Mouse (Mus musculus) mesoderm, embryonic 11.5 days (tissue): Measurements from ENCODE around the gene Rrp7a.

Experiments used
- DNase-seq: peaks from one replicate; pipeline ENCODE4 v3.0.0-alpha.2; 2012; ENCODE audit warnings: low read depth, low spot score

Rrp7a gene

GRCm38 (mm10) chr15:83111874-83112273, 10.7 kb downstream of the Rrp7a start:
- DNase-seq, result no peak

- no peak for DNase-seq
Observed at GRCm38 (mm10) chr15:83111290-83111689, 11.3 kb downstream of the Rrp7a start.

DNA sequence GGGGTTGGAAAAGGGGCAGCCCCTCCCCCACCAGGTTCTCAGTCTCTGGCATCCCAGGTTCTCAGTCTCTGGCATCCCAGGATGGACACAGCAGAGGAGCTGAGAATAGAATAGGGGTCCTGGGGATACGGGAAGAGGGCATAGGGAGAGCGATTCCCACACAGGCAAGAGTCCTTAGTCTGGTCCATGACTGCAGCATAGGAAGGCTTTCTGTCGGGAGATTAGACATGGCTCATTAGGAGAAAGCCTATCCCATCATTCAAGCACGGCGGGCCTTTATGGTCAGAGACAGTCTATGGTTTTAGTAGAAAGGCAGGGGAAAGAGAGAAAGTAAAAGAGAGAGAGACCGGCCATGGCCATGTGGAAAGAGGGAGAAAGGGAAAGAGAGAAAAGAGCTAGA, 14.8 kb downstream of the Rrp7a start:
- no peak for DNase-seq

GRCm38 (mm10) chr15:83106426-83106825, 16.2 kb downstream of the Rrp7a start:
- no peak for DNase-seq

GRCm38 (mm10) chr15:83103111-83103510, 19.5 kb downstream of the Rrp7a start:
- DNase-seq, result no peak

DNA sequence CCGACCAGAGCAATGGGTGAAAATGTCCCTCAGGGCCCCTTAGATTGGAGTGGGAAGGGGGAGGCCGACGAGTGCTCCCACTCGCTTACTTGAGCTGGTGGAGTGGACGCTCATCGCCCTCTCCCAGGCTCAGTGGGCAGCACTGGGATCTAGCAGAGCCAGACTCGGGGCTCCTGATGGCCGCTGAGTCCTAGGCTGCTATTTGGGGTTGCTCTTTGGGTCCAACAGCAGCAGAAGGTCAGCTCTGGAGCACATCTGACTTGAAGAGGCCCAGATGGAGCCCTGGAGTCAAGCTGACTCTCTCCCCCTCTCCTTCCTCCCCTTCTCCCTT, 22.3 kb downstream of the Rrp7a start:
- DNase-seq, result no peak

DNA sequence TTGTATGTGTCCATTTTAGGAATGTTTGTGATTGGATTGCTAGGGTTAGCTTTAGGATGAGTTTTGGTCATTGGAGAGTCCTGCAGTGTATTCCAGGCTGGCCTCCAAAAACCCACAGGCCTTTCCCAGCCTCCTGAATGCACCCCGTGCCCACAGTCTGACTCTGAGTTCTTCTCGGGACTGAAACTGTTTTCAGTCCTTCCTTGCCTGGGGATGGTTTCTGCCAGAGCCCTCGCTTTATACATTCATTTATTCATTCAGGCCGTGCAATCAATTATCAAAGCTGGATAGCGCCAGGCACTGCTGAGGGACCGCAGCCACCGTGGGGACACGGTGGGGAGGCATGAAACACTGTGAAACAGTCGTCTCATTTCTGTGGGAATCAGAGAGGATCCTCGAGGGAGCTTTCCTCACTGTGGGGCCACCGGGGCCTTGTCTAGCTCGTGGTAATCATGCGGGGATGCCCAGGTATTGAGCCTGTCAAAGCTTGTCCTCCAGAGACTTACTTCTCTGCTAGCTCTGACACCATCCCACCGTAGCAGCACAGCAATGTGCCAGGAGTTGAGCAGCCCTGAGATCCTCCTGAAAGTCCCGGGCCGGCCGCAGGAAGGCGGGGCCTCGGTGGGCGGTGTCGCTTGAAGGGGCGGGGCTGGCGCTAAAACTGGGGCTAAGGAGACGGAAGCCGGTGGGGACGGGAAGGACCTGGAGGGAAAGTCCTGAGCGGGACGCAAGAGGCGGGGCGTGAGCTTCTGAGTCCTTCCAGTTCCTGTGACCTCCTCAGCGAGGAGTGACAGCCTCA, 22.9 kb downstream of the Rrp7a start:
- DNase-seq, result peak; percentile 85

DNA sequence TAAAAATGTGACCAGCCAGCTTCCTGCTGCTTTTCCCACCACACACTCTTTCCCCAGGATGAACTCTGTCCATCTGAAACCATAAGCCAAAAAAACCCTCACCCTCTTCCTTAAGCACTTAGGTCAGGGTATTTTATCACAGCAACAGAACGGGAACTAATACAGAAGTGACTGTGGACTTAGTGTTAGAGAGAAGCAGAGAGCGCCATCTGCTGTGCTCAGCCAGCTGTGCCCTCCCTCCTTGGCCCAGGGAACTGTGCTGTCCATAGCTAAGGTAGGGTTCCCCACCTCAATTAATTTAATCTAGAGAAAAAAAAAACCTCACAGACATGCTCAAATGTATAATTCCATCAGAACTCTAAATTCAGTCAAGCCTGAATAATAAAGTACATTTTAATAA, 26.7 kb downstream of the Rrp7a start:
- DNase-seq, result no peak

- DNase-seq, result no peak
Observed at GRCm38 (mm10) chr15:83093687-83094086, 28.9 kb downstream of the Rrp7a start.

GRCm38 (mm10) chr15:83090874-83091273, 31.7 kb downstream of the Rrp7a start:
- DNase-seq, result no peak

GRCm38 (mm10) chr15:83089429-83089605, 33.3 kb downstream of the Rrp7a start, which contains the start of gene Serhl:
Gene Serhl (plus strand): TSS chr15:83089506.
- no peak for DNase-seq

GRCm38 (mm10) chr15:83088495-83089428, 33.8 kb downstream of the Rrp7a start:
- peak; percentile 16 for DNase-seq

DNA sequence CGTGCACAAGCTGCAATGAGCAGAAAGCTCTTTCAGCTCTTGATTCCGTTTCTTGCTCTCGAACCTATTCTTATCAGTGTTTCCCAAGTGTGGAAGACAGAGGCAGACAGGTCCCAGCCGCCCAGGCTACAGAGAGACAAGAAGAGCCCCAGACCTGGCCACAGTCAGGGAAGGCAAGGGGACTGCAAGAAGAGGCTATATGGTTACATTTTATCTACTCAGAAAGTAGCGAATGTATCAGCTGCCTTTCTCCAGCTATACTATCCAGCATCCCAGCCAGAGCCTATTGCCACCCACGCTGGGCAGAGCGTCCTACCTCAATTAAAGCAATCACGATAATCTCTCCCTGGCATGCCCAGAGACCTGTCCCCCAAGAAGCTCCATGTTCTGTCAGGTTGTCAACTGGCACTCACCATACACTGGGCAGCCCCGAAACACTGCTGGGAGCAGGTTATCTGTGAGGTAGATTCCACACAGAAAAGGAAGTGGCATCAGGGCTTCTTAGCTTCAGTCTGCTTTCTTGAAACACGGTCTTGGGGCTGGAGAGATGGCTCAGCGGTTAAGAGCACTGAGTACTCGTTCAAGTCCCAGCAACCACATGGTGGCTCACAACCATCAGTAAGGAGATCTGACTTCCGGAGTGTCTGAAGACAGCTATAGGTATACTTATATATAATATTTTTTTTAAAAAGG, 35.8 kb downstream of the Rrp7a start:
- no peak for DNase-seq

DNA sequence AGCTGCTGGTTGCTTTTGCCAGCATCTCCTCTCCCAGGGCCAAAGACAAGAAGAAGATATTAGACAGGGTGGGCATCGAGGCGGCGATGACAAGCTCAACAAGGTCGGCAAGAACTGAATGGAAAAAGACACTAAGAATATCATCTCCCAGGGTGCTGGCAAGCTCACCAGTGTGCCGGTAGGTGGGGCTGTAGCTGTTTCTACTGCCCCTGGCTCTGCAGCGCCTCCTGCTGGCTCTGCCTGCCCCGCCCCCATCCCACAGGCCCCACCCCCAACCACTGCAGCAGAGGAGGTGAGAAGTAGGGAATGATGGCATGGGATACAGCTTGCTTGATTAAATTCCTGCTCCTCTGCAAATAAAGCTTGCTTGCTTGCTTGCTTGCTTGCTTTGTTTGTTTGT, 36.7 kb downstream of the Rrp7a start:
- DNase-seq, result peak; percentile 38

DNA sequence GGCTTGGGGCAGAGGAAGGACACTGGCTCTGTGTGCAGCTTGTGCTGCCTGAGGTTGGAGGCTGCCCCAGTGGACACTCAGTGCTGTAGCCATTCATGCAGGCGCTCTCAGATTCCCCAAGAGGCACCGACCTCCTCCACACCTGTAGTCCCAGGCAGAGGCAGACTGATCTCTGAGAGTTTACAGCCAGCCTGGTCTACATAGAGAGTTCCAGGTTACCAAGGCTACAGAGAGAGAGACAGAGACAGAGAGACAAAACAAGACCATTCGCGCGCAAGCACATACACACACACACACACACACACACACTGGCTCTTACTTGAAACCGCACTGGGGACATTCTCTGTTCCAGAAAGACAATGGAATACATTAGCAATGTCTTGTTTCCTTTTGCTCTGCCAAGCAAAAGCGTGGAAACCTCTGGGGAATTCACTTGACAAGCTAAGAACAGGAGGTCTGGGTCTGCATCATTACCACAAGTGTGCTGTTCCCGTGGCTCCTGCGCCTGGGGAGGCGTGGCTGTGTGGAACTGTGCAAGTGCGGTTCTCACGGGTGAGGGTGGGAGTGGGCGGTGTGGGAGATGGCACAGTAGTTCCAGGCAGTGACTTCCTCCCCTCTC, 38.5 kb downstream of the Rrp7a start:
- peak; percentile 37 for DNase-seq

DNA sequence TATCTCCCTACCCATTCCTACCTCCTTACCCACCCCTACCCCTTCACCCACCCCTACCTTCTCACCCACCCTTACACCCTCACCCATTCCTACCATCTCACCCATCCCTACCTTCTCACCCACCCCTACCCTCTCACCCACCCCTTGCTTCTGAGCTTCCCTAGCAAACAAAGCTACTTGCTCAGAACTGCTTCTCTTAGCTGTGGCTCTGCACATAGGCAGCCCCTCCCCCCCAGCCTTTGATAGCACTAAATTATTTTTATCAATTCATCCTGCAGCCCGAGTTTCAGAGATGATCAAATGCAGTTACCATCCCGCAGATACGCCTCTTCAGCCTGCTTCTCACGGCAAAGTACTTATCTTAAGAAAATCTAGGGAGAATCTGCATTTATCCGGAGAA, 39.1 kb downstream of the Rrp7a start:
- no peak for DNase-seq

DNA sequence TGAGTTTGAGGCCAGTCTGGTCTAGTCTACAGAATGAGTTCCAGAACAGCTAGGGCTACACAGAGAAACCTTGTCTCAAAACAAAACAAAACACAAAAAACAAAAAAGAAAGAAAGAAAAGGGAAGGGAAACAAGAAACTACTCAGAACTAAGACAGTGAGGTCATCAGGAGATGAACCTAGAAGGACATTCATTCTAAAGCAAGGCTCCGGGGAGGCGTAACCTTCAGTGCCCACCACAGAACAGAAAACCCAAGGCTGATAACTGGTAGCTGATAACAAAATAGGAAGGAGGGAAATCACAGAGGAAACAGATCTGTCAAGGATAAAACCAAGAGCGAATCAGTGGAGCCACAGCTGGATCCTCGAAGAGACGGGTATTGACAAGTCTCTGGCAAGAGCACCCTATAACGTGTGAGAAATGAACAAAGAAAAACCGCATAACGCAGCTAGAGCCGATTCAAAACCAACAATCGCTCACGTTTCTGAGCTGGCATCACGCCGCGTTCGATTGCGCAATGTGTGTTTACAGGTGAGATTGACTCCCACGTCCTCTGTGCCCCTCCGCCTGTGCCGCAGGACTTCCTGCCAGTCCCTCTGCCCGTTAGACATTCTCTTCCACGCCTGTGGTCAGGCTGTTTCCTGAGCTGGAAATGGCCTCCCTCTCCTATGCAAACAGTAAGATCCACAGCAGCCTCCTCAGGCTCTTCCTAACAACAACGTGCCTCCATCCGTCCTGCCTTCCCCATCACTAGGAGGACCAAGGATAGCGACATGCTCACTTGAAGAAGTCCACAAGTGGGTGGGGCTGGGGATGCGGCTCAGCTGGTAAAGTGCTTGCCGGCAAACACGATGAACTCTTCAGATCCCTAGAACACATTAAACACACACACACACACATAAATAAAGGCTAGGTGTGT, 46.7 kb downstream of the Rrp7a start:
- no peak for DNase-seq

- DNase-seq, result no peak
Observed at GRCm38 (mm10) chr15:83074179-83074578, 48.4 kb downstream of the Rrp7a start.

DNA sequence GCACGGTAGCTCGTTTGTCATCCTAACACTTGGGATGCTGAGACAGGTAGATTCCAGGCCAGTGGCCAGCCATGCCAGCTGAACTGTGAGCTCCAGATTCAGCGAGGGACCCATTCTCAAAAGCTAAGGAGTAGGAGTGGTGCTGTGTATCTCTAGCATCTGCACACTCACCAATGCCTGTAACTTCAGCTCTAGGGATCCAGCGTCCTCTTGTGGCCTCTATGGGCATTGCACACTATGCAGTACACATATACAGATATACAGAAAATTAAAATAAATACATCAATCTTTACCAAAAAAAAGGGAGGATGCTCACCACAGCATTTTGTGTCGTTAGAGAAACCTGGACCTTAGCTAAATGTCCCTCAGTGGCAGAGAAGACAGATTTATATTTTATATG, 50.8 kb downstream of the Rrp7a start:
- DNase-seq, result no peak

DNA sequence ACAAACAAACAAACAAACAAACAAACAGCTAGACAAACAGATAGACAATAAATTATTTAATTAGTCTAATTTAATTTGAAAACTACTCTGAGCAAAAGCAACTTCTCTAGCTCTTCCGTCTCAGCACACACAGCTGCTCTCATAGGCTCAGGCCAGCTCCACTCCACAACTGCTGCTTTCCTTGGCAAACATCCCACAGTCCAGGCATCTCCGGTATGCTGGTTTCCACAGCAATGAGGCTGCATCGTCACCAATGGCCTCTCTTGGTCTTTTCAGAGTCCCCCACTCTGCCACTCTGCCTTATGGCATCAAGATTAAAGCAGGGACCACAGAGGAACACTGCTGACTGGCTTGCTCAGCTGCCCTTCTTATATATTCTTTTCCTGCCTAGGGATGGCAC, 51.7 kb downstream of the Rrp7a start:
- DNase-seq, result no peak

DNA sequence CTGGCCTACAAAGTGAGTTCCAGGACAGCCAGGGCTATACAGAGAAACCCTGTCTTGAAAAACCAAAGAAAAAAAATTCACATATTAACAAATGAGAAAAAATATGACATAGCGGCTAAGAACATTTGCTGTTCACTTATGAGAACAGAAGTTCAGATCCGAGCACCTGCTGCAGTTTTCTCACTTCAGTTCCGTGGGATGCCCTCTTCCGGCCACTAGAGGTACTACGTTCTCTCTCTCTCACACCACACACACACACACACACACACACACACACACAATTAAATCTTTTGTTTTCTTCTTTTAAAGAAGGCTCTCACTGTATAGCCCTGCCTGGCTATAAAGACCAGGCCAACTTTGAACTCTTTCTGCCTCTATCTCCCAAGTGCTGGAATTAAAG, 54.3 kb downstream of the Rrp7a start:
- DNase-seq, result no peak
